Mouse (Mus musculus): ENCODE results near the gene Lpar3. TPM values are rescaled to one million over a fixed set of nuclear protein-coding genes. Genes with fewer than 3 reads are reported as not detected.
"Not testable (repeated sequence)": the region's sequence is repeated elsewhere in the genome, so short reads cannot be mapped to it uniquely, and the experiment has no call there.

Lpar3 gene
- polyA plus RNA-seq, 1 experiment = 0.25 TPM

DNA sequence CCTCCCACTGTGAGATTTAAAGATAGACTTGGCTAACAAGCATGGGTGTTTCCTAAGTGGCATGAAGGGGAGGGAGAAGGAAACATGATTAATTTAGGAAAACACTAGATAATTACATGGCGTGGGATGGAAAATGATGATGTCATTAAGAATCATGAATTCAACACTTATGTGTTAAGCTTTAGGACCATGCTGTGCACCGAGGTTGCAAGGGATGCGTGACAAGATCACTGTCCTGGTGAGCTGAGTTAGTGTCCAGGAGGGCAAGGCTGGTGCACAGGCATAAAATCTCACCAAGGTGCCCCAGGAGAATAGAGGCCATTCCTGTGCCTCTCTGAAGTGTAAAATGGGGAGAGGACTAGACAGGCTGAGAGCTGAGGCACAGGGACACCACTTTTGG, 21.3 kb upstream of the Lpar3 start:
- no peaks in the 10 kb centered on the region for H3K27me3 ChIP-seq (ENCODE audit: control insufficient read depth, insufficient read depth, insufficient read length)
- TF ChIP-seq MAX (IDR thresholded peaks at IDR 0.05) = no peak
- no peak for TF ChIP-seq FOSL1 (IDR thresholded peaks at IDR 0.05; ENCODE audit: insufficient read depth, low read length, poor library complexity, severe bottlenecking)
- no peak for TF ChIP-seq MYOD1 (IDR thresholded peaks at IDR 0.05; ENCODE audit: control insufficient read depth, insufficient read length, low read depth)
- no peak for TF ChIP-seq MYOG (IDR thresholded peaks at IDR 0.05; ENCODE audit: control insufficient read depth, extremely low read depth, insufficient read length)
- no peak for TF ChIP-seq CTCF (IDR thresholded peaks at IDR 0.05; ENCODE audit: control insufficient read depth, insufficient read depth, insufficient read length)
- TF ChIP-seq CEBPB (IDR thresholded peaks at IDR 0.05; ENCODE audit: low read depth) = no peak
- TF ChIP-seq USF1 (IDR thresholded peaks at IDR 0.05; ENCODE audit: low read depth) = no peak
- no peak overlapping the region for H3ac ChIP-seq (ENCODE audit: control insufficient read depth, insufficient read length, low read depth)
- no peak overlapping the region for H3K4me3 ChIP-seq (ENCODE audit: insufficient read depth, poor library complexity, severe bottlenecking)
- no peaks in the 10 kb centered on the region for H3K36me3 ChIP-seq (ENCODE audit: control insufficient read depth, insufficient read depth)
- H3K79me3 ChIP-seq (ENCODE audit: low read depth) = no peaks in the 10 kb centered on the region
- H3K79me2 ChIP-seq (ENCODE audit: control insufficient read depth, insufficient read depth) = no peaks in the 10 kb centered on the region

DNA sequence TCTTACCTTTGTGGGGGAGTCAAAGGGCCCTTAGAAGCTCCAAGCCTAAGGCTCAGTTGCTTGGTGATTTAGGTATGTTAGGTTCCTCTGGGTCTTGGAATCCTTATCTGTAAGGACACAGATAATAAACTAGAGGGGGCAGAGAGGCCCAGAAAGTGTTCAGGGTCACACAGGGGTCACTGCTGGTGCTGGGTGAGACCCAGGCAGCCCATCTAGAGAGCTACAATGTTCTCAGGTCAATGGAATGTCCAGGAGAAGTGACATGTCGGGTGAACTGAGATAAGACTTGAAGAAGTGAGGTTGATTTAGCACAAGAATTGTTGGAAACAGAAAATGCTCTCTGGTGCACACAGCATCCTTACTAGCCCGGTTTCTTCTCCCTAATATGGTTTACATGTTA, 16.4 kb upstream of the Lpar3 start:
- Histone ChIP-seq H3K79me3 (ENCODE audit: low read depth) (no peaks in the 10 kb centered on the region), H3K79me2 (ENCODE audit: control insufficient read depth, insufficient read depth) (no peaks in the 10 kb centered on the region), H3ac (ENCODE audit: control insufficient read depth, insufficient read length, low read depth) (no peak overlapping the region), H3K27me3 (ENCODE audit: control insufficient read depth, insufficient read depth, insufficient read length) (no peaks in the 10 kb centered on the region), H3K36me3 (ENCODE audit: control insufficient read depth, insufficient read depth) (no peaks in the 10 kb centered on the region), H3K4me3 (ENCODE audit: insufficient read depth, poor library complexity, severe bottlenecking) (no peak overlapping the region)
- TF ChIP-seq USF1 (IDR thresholded peaks at IDR 0.05; ENCODE audit: low read depth) (no peak), CTCF (IDR thresholded peaks at IDR 0.05; ENCODE audit: control insufficient read depth, insufficient read depth, insufficient read length) (no peak)

DNA sequence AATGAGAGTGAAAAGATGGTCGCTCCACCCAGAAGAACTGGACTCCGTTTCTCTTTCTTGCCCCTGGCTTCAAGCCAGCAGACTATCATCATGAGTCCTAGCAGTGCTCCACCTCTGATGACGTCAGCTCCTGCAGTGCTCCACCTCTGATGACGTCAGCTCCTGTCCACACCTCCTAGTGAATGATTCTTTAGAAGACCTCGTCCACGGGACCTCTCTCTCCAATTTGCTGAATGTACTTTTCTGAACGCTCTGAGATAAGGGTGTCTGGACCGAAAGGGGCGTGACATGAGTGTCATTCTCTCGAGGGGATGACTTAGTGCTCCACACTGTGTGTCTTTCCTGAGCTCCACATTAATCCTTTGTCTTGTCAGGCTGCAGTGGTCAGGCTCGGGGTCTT, 15.5 kb upstream of the Lpar3 start:
- Histone ChIP-seq H3K79me2 (ENCODE audit: control insufficient read depth, insufficient read depth) (no peaks in the 10 kb centered on the region), H3K36me3 (ENCODE audit: control insufficient read depth, insufficient read depth) (no peaks in the 10 kb centered on the region), H3K79me3 (ENCODE audit: low read depth) (no peaks in the 10 kb centered on the region), H3K27me3 (ENCODE audit: control insufficient read depth, insufficient read depth, insufficient read length) (no peaks in the 10 kb centered on the region), H3ac (ENCODE audit: control insufficient read depth, insufficient read length, low read depth) (no peak overlapping the region), H3K4me3 (ENCODE audit: insufficient read depth, poor library complexity, severe bottlenecking) (no peak overlapping the region)
- no peak for TF ChIP-seq CEBPB (IDR thresholded peaks at IDR 0.05; ENCODE audit: low read depth)
- no peak for TF ChIP-seq CTCF (IDR thresholded peaks at IDR 0.05; ENCODE audit: control insufficient read depth, insufficient read depth, insufficient read length)
- TF ChIP-seq USF1 (IDR thresholded peaks at IDR 0.05; ENCODE audit: low read depth) = no peak
- TF ChIP-seq MYOD1 (IDR thresholded peaks at IDR 0.05; ENCODE audit: control insufficient read depth, insufficient read length, low read depth) = no peak
- TF ChIP-seq FOSL1 (IDR thresholded peaks at IDR 0.05; ENCODE audit: insufficient read depth, low read length, poor library complexity, severe bottlenecking) = no peak
- no peak for TF ChIP-seq MAX (IDR thresholded peaks at IDR 0.05)
- no peak for TF ChIP-seq MYOG (IDR thresholded peaks at IDR 0.05; ENCODE audit: control insufficient read depth, extremely low read depth, insufficient read length)

GRCm38 (mm10) chr3:146206635-146207034, 14.1 kb upstream of the Lpar3 start:
- H3K27me3 ChIP-seq (ENCODE audit: control insufficient read depth, insufficient read depth, insufficient read length) = no peaks in the 10 kb centered on the region
- no peaks in the 10 kb centered on the region for H3K36me3 ChIP-seq (ENCODE audit: control insufficient read depth, insufficient read depth)

DNA sequence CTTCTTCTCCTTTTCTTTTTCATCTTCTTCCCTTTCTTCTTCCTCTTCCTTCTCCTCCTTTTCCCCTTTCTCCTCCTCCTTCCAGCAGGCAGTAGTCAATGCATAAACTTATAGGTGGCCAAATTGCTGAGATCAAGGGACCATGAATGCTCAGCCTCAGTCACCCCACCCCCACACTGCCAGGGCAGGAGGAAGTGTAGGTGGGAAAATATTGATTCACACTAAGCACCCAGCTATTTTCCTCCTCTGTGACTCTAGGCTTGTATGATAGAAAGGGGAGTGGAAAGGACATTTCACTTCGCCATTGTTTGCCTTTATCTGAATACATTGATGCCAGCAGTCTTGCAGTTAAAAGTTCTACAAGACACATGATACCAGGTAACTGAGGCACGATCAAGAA, 13.3 kb upstream of the Lpar3 start:
- TF ChIP-seq USF1 (IDR thresholded peaks at IDR 0.05; ENCODE audit: low read depth) (no peak), MYOD1 (IDR thresholded peaks at IDR 0.05; ENCODE audit: control insufficient read depth, insufficient read length, low read depth) (no peak), CEBPB (IDR thresholded peaks at IDR 0.05; ENCODE audit: low read depth) (no peak), MAX (IDR thresholded peaks at IDR 0.05) (no peak), MYOG (IDR thresholded peaks at IDR 0.05; ENCODE audit: control insufficient read depth, extremely low read depth, insufficient read length) (no peak), CTCF (IDR thresholded peaks at IDR 0.05; ENCODE audit: control insufficient read depth, insufficient read depth, insufficient read length) (no peak), FOSL1 (IDR thresholded peaks at IDR 0.05; ENCODE audit: insufficient read depth, low read length, poor library complexity, severe bottlenecking) (no peak)
- Histone ChIP-seq H3K27me3 (ENCODE audit: control insufficient read depth, insufficient read depth, insufficient read length) (no peaks in the 10 kb centered on the region), H3ac (ENCODE audit: control insufficient read depth, insufficient read length, low read depth) (no peak overlapping the region), H3K36me3 (ENCODE audit: control insufficient read depth, insufficient read depth) (no peaks in the 10 kb centered on the region), H3K4me3 (ENCODE audit: insufficient read depth, poor library complexity, severe bottlenecking) (no peak overlapping the region), H3K79me2 (ENCODE audit: control insufficient read depth, insufficient read depth) (no peaks in the 10 kb centered on the region), H3K79me3 (ENCODE audit: low read depth) (no peaks in the 10 kb centered on the region)

More at GRCm38 (mm10) chr3:146206635-146207034, 14.1 kb upstream of the Lpar3 start:
- TF ChIP-seq MAX (IDR thresholded peaks at IDR 0.05) (no peak), CTCF (IDR thresholded peaks at IDR 0.05; ENCODE audit: control insufficient read depth, insufficient read depth, insufficient read length) (no peak)
- Histone ChIP-seq H3K79me3 (ENCODE audit: low read depth) (no peaks in the 10 kb centered on the region), H3K79me2 (ENCODE audit: control insufficient read depth, insufficient read depth) (no peaks in the 10 kb centered on the region), H3K4me3 (ENCODE audit: insufficient read depth, poor library complexity, severe bottlenecking) (no peak overlapping the region), H3ac (ENCODE audit: control insufficient read depth, insufficient read length, low read depth) (no peak overlapping the region)

- H3K27me3 ChIP-seq (ENCODE audit: control insufficient read depth, insufficient read depth, insufficient read length); H3K79me2 ChIP-seq (ENCODE audit: control insufficient read depth, insufficient read depth); H3K36me3 ChIP-seq (ENCODE audit: control insufficient read depth, insufficient read depth); H3K79me3 ChIP-seq (ENCODE audit: low read depth); H3K4me3 ChIP-seq (ENCODE audit: insufficient read depth, poor library complexity, severe bottlenecking); H3ac ChIP-seq (ENCODE audit: control insufficient read depth, insufficient read length, low read depth): not testable (repeated sequence)
These were observed 11.0 kb upstream of the Lpar3 start for GRCm38 (mm10) chr3:146209759-146210158.

Data from C2C12 (cell line).